Mouse (Mus musculus) CD4-positive, CD25-positive, alpha-beta regulatory T cell, adult 2 months (primary cell): ENCODE results near the gene Izumo4.

Source experiments
- DNase-seq: peaks from one replicate; pipeline ENCODE4 v3.0.0-alpha.2; 2012; ENCODE audit warnings: low read depth, low spot score

Gene Izumo4

GRCm38 (mm10) chr10:80701721-80702535 is at the start of gene Izumo4, which contains the start of gene Mob3a:
Gene Izumo4 (plus strand): TSS chr10:80702184.
Gene Mob3a (minus strand): TSS chr10:80701977.
- DNase-seq: peak; percentile 100

DNA sequence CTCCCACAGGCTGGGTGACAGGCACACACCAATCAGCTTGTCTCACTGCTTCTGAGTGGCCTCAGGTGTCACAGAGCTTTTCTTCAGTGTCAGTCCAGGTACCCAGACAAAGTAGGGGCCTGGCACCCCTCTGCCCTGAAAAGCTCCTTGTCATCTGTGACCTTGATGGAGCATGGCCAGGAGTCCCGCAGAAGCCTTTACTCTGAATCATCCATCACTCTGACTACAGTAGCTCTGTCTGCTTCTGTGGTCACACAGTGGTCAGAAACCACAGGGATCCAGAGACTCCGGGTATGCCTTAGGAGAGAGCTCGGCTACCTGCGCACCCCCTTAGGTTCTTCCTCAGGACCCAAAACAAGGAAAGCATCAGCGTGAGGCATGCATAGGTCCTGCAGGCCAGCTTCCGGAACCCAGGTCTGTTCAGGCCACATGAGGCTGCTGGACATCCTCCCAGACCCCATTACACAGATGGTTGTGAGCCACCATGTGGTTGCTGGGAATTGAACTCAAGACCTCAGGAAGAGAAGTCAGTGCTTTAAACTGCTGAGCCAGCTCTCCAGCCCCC is 48.7 kb upstream of the Izumo4 start:
- DNase-seq: no peak

DNA sequence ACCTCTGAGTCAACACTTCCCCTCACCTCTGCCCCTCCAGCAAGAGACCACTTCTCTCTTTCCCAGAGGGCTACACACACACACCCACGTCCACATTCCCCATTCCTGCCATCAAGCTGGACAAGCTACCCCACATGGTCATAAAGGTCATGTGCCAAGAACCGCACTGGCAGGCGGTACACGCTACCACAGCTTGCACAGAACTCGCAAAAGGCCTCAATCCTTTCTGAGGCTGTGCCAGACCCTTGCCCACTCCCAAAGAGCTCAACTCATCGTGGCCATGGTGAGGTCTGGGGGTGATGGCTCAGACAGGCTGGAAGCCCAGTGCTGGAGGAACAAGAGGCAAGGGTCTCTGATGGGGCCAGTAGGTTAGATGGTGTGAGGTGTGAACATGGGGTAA is 47.1 kb upstream of the Izumo4 start:
- no peak for DNase-seq

- DNase-seq: no peak
Observed at GRCm38 (mm10) chr10:80655406-80656129, 46.4 kb upstream of the Izumo4 start.

GRCm38 (mm10) chr10:80656130-80656862 is 45.7 kb upstream of the Izumo4 start:
- peak; percentile 97 for DNase-seq

- peak; percentile 51 for DNase-seq
Observed at GRCm38 (mm10) chr10:80656863-80657623, 44.9 kb upstream of the Izumo4 start, which contains the start of gene Btbd2. Gene Btbd2 (minus strand): TSS chr10:80657071.

DNA sequence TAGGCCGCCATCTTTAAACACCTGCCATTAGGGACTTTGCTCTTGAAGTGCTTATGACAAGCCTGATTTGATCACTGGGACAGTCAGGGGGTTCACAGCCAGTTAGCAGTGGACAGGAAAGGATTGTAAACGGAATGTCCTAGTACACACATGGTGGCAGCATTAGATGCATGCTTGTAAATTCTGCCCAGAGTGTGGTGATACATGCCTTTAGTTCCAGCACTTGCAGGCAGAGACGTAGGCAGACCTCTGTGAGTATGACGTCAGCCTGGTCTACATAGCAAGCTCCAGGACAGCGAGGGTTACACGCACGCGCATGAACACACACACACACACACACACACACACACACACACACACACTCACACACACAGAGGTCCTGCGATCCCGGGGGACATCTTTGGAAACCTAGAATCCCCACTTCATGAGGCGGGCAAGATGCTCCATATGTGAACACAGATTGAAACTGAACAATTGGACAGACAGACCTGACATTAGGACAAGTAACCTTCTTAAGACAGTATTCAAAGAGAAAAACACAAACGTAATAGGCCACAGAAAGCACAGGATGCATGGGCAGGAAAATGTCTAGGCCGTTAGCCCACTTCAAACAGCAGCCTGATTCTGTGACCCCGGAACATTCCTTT is 43.7 kb upstream of the Izumo4 start:
- DNase-seq: peak; percentile 78

- peak; percentile 78 for DNase-seq
Observed at GRCm38 (mm10) chr10:80658841-80659202, 43.2 kb upstream of the Izumo4 start.

DNA sequence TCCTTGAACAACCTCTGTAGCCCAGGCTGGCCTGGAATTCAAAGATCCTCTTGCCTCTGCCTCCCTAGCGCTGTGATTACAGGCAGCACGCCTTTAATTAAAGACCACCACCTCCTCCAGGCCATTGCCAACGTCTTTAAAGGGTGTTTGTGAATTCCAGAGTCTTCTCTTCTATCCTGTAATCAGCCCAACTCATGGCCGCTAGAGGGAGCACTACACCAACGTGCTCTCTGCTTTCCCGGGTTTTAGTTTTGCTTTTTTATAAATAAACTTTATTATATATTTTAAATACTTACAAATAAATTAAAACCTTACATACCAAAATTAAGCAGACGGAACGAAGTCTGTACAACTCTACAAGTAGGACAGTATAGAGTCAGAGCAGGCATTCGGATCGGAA is 42.8 kb upstream of the Izumo4 start:
- peak; percentile 85 for DNase-seq

DNA sequence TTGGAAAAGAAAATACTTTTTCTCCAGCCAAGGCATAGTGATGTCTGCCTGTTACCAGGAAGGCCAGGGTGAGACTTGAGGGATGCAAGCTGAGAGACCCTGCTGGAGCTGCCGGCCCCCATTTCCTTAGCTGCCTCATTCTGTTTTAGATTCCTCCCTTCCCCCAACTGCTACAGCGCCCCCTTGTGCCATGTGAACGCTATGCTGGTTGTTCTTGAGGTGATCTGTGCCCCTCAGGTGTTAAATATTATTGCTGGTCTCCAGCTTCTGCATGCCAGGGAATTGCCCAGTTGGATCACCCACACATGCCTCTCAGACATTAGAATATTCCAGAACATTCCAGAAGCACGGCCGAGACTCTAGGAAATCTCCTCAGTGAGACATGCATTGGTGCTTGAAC is 40.8 kb upstream of the Izumo4 start:
- DNase-seq: peak; percentile 87

DNA sequence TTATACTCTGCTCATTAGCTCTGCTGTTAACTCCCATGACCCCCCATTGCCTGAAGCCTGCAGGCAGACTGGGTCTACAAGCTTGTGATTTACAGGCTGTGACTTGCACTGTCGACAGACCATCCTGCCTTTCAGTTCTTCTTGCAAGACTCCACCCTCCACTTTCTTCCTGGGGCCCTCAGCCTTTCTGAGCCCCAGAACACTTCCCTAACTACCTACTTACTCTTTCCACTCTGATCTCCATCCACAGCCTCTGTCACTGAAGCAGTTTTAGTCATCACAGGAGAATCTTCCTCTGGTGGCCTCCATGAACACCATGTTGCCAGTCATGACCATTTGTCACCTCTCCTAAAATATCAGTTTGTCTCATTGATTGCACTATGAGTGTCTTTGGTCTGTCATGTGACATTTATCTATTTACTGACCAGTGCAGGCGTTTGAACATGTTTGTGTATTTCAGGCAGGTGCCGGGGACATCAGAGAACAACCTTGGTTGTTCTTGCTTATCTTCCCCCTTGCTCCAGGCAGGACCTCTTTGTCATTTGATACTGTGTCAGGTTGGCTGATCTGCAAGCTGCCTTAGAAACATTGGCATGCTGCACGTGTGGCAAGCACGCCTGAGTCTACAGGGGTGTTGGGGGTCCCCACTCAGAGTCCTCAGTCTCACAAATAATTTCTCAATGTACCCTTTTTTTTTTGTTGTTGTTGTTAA is 38.3 kb upstream of the Izumo4 start:
- peak; percentile 51 for DNase-seq

- peak; percentile 52 for DNase-seq
Observed at GRCm38 (mm10) chr10:80664197-80665015, 37.6 kb upstream of the Izumo4 start.

DNA sequence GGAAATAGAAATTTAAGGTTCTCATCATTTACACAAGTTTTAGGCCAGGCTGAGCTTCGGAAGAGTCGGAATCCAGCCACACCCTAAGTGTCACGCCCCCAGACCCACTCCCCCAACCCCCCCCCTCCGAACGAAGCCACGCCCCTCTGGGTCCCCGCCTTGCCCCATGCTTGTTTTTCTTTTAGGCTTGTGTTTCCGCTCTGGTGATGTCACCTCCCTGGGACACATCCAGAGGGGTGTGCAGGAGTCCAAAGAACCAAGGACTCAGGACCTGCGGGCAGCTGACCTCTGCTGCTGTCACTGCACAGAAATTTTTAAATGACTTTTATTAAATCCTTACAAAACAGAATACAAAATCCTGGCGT is 37.0 kb upstream of the Izumo4 start:
- peak; percentile 70 for DNase-seq

- no peak for DNase-seq
Observed at GRCm38 (mm10) chr10:80665459-80665858, 36.5 kb upstream of the Izumo4 start.

GRCm38 (mm10) chr10:80665981-80666733 is 35.8 kb upstream of the Izumo4 start:
- DNase-seq: peak; percentile 34

- DNase-seq: no peak
Observed at GRCm38 (mm10) chr10:80666837-80667412, 35.1 kb upstream of the Izumo4 start.

GRCm38 (mm10) chr10:80668614-80669013 is 33.4 kb upstream of the Izumo4 start:
- peak; percentile 40 for DNase-seq

DNA sequence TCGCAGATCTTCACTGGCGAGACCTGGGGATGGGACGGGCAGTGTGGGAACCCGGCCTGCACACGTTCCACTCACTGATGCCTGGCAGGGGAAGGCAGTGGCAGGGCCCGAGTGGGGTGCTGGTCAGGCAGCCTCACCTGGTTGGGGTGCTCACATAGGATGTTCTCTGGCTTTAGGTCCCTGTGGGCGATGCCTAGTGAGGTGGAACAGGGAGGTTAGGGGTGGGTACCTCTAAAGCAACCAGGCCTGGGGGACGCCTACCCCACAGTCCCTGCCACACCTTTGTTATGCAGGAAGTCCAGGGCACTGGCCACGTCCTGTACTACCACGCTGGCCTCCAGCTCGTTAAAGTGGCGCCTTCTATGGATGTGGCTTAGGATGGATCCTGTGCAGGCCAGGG is 33.0 kb upstream of the Izumo4 start:
- no peak for DNase-seq
